Mouse (Mus musculus): ENCODE measurements around the gene Apex2. TPM values are rescaled to one million over a fixed set of nuclear protein-coding genes. Genes with fewer than 3 reads are reported as not detected.

The Apex2 gene
- total RNA-seq, 2 experiments from 2014 or later, result 15.2 to 17.7 TPM

DNA sequence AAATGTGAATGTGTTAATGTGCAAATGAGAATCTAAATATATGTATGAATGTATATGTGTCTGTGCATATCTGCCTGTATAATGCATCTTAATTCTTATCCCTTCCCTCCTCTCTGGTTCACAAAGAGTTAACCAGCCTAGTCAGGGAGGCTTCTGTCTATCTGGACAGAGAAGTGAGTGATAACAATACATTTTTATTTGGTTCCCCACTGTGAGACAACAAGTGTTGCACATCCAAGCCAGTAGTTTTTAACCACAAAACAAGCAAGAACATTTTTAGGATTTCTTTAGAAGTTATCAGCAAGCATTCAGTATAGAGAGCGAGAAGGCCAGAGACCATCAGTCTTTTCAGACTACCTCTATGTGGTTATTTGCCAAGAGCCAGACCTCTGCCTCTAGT, 118.3 kb downstream of the Apex2 start:
- Histone ChIP-seq H3K4me3 (no peak overlapping the region), H3K27ac (no peak overlapping the region)
- TF ChIP-seq CTCF (conservative IDR thresholded peaks at IDR 0.05), result no peak
- DNase-seq (ENCODE audit: low spot score in 2 of 2), result no peak

Small RNAs within 50 kb of the gene (microRNA-seq; reads per million reads assigned to microRNA genes)
- gene Mir3620, result 0 reads per million in 2 experiments

Other genes starting within 250 kb of the Apex2 start
- 10 to 100 TPM; 34.6 to 37.0 TPM for gene Tmem29, start 130.7 kb downstream of the Apex2 start, total RNA-seq (2021)
- 1 to 10 TPM; 4.0 to 6.3 TPM for gene Alas2, start 42.5 kb downstream of the Apex2 start, total RNA-seq (2021)
- under 1 TPM; 0.90 to 0.93 TPM for gene Pfkfb1, start 1.6 kb downstream of the Apex2 start, total RNA-seq (2021)
- gene Tro, start 67.7 kb upstream of the Apex2 start, total RNA-seq (2021), result 100 to 1,000 TPM; 159 to 167 TPM
- 10 to 100 TPM; 43.3 to 49.6 TPM for gene Maged2, start 224.5 kb upstream of the Apex2 start, total RNA-seq (2021)

Data from layer of hippocampus, adult 2 months (tissue).